Mouse (Mus musculus) monocyte, adult 2 months (primary cell): ENCODE results near the gene Usp1.
A peak's percentile ranks its signal among the peaks of the same experiment; 100 is the strongest.
"Not testable (repeated sequence)": the region's sequence is repeated elsewhere in the genome, so short reads cannot be mapped to it uniquely, and the experiment has no call there.

Source experiments
- DNase-seq, 2 experiments: peaks; one replicate each; pipeline ENCODE4 v3.0.0; 2022; ENCODE audit warnings: low spot score in 2 of 2, low read depth in 1 of 2

The Usp1 gene

DNA sequence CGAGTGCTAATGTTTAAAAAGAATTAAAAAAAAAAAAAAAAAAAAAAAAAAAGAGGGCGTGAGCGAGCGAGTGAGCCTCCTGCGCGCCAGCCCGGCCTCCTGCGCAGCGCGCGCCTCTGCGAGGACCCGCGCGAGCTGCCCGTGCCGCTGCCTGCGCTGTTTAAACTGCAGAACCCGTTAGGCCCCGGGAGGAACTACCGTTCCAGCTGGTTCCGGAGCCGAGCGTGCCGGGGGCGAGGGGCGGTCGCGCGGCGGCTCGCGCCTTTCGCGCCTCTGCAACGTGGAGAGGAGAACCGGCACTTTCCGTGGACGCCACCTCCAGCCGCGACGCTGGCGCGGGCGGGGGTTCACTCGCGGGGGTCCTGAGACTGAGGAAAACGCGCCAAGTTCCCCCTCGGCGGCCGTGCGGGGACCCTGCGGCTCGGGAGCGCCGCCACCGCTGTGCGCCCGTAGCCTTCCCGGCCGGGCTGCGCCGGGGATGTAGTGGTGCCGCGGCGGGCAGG is at the start of gene Usp1:
TSS of gene Usp1 (plus strand) at position 243 of the 503 bp plus-strand sequence.
- peak in 1 of 2 experiments; percentile 70 for DNase-seq

DNA sequence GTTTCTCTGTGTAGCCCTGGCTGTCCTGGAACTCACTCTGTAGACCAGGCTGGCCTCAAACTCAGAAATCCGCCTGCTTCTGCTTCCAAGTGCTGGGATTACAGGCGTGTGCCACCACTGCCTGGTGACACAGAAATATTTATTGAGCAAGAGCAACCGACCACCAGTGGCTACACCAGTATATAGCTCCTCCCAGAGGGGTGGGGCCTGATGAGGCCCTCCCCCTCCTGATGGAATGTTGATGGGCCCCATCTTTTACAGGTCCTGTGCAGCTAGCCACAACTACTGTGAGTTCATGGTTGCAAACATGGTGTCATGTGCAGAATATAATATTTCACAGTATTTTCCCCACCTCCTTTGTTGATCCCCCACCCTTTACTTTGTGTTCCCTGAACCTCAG is 40.9 kb upstream of the Usp1 start:
- no peak for DNase-seq

- no peak for DNase-seq
Observed at GRCm38 (mm10) chr4:98886377-98886776, 37.2 kb upstream of the Usp1 start.

GRCm38 (mm10) chr4:98887148-98887547 is 36.5 kb upstream of the Usp1 start:
- no peak for DNase-seq

- DNase-seq = no peak
Observed at GRCm38 (mm10) chr4:98910246-98910645, 13.4 kb upstream of the Usp1 start.

DNA sequence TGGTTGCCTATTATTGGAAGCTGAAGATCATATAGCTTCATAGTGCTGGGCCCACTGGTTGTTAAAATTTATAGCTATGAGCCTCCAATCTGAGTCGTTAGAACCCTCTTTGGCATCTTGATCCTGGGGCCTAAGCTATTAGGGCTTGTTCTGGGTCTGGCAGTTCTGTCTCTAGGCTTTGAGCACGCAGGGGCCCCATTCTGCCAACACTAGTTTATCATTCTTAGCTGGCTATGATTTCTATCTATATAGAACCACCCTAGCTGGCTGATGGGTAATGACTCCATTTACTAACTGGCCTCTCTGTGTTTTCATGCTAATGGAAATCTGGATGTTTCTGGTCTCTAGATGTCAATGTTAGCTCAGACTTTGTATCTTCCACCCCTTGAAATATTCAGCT is 5.9 kb upstream of the Usp1 start:
- DNase-seq = no peak

DNA sequence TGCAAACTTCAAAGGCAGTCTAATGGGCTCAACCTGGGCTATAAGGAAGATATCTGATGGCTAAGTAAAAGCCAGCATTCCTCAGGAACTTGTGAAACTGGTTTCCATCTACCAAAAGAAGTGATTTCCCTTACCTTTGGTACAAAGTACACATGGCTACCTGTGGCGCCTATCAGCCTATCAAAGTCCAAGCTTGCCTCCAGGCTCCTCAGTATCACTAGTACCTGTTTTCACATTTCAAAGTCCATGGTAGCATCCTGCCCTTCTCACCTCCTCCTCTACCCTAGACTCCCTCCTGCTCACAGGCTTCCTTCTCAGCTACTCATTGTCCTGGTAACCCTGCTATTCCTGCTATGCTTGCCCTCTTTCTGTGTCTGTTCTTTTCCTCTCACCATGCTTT is 5.4 kb upstream of the Usp1 start:
- DNase-seq = no peak

- DNase-seq = no peak
Observed at GRCm38 (mm10) chr4:98920896-98921295, 2.7 kb upstream of the Usp1 start.

- peak in 1 of 2 experiments; percentile 1 for DNase-seq
Observed at GRCm38 (mm10) chr4:98922061-98922642, 1.5 kb upstream of the Usp1 start.

DNA sequence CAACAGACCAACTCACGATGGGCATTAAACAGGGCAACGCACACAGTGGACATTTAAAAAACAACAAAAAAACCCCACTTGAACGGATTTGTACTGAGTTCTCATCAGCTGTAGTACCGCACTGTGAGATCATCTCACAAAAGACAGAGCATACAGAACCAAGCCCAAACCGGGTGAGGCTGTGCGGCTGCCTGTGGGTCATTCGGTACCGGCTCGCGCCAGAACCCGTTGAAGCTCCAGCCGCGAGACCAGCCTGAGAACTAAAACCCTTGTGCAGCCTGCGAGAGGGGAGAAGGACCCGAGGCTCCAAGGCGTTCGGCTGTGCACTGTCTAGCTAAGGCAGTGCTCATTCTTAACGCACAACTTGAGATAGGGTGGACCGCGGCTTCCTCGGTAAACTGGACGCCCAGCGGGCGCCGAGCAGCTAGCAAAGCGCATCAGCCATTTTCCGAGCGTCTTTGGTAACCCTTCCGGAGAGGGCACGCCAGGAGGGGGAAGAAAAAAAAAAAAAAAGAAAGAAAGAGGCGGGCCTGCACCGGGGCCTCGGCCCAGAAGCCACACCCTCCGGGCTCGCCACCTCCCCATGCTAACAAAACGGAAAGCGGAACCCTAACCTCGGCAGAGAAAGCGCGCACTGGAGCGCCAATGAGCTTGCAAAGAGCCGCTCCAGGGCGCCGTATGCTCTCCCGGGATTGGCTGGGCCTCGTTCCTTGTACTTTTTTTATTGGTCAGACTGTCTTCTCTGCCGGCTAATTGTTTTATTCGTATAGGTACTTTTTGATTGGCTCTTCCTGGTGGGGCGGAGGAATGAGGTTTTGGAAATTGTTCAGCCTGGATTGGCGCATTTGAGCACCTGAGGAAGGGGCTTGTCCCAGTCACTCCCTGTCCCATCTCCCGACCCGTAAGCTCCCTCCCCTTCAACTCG is 705 bp upstream of the Usp1 start:
- peak; percentile 91 to 95 for DNase-seq

GRCm38 (mm10) chr4:98924071-98924905 is 678 bp downstream of the Usp1 start:
- DNase-seq = peak in 1 of 2 experiments; percentile 6

- DNase-seq = no peak
Observed at GRCm38 (mm10) chr4:98924906-98925178, 1.2 kb downstream of the Usp1 start.

DNA sequence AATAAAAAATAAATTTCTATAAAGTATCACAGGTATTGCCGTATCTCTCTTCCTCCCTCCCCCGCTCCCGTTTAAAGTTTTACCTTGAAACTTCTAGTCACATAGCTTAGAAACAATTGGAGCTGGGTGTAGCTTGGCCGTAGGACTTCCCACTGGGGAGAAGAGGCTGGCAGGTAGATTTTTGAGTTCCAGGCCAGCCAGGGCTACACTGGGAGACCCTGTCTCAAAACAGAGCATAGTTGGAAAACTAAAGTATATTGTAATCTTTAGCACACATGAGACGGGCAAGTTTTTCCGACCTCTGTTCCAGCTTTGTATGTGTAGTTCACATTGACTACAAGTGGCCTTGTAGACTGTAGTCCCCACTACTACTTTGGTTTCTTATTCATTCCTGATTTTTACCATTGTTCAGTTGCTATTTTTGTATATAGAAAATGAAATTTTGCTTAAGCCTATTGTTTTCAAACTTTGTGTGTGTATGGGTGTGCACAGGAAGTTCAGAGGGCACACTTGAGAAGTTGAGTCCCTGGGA is 1.7 kb downstream of the Usp1 start:
- no peak for DNase-seq

GRCm38 (mm10) chr4:98936036-98936435 is 12.4 kb downstream of the Usp1 start:
- DNase-seq = no peak

DNA sequence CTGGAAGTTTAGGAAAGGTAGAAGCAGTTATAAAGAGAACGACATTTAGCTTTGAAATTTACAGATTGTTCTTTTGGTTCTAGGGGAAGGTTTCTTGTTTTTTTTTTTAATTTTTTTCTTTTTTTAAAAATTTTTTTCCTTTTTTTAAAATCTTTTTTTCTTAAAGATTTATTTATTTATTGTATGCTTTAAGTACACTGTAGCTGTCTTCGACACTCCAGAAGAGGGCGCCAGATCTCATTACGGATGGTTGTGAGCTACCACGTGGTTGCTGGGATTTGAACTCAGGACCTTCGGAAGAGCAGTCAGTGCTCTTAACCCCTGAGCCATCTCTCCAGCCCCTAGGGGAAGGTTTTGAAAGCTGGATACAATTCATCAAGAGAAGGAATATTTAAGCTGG is 14.6 kb downstream of the Usp1 start:
- DNase-seq = not testable (repeated sequence)

DNA sequence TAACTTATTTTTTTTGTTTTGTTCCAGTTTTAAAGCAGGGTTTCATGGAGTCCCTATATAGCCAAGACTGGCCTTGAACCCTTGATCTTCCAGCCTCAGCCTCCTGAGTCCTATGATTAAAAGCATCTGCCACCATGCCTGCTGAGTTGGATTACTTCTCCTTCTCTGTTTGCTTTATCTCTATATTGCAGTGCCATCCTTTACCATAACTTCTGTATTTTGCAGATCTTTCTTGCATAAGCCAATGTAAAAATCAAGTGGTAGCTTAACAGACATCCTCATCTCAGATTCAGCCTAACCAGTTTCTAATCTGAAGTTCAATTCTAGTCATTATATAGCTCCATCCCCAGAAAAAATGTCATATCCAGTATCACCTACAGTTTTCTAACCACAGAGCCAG is 27.0 kb downstream of the Usp1 start:
- DNase-seq = no peak

- DNase-seq = no peak
Observed at GRCm38 (mm10) chr4:98955986-98956385, 32.4 kb downstream of the Usp1 start.

DNA sequence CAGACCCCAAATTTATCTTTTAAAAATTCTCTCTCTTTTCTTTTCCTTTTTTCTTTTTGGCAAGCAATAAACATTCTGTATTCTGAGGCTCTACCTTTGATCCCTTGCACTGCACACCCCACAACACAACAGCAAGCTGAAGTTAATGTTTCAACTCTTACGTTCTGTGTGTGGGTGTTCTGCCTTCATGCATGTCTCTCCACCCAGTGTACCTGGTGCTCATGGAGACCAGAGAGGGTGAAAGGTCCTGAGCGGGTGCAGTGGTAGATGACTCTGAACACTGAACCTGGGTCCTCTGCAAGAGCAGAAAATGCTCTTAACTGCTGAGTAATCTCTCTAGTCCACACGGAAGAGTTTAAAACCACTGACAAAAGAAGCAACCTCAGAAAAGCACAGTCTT is 36.6 kb downstream of the Usp1 start:
- DNase-seq = no peak

- DNase-seq = no peak
Observed at GRCm38 (mm10) chr4:98969946-98970345, 46.3 kb downstream of the Usp1 start.

DNA sequence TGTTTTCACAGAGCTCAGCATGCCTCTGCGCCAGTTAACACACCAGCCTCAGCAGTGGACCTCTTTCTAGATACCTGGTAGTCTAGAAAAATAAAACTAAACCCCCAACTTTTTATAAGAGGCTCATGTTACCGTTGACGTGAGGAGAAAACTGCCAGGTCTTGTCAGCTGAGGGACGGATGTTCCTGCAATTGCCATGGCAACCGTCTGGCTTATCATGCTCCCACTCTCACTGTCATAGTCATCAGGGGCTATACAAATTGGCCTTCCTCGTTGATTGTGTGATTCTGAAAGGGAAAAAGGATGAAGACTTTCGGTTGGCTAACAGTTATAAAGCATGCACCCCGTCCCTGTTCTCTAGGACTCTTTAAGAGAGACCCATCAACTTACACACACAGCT is 52.1 kb downstream of the Usp1 start:
- no peak for DNase-seq

DNA sequence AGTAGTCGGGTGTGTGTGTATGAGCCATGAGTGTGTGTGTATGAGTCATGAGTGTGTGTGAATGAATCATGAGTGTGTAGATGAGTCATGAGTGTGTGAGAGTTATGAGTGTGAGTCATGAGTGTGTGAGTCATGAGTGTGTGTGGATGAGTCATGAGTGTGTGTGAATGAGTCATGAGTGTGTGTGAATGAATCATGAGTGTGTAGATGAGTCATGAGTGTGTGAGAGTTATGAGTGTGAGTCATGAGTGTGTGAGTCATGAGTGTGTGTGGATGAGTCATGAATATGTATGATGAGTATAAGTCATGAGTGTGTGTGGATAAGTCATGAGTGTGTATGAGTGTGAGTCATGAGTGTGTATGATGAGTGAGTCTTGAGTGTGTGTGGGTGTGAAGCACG is 54.7 kb downstream of the Usp1 start:
- DNase-seq = not testable (repeated sequence)
